Mouse (Mus musculus): ENCODE measurements around the gene Zfp207. TPM values are rescaled to one million over a fixed set of nuclear protein-coding genes. Genes with fewer than 3 reads are reported as not detected.
"Not testable (repeated sequence)": the region's sequence is repeated elsewhere in the genome, so short reads cannot be mapped to it uniquely, and the experiment has no call there.

Zfp207 gene
- total and polyA plus RNA-seq, 3 experiments, result 55.8 to 549 (median 359) TPM

DNA sequence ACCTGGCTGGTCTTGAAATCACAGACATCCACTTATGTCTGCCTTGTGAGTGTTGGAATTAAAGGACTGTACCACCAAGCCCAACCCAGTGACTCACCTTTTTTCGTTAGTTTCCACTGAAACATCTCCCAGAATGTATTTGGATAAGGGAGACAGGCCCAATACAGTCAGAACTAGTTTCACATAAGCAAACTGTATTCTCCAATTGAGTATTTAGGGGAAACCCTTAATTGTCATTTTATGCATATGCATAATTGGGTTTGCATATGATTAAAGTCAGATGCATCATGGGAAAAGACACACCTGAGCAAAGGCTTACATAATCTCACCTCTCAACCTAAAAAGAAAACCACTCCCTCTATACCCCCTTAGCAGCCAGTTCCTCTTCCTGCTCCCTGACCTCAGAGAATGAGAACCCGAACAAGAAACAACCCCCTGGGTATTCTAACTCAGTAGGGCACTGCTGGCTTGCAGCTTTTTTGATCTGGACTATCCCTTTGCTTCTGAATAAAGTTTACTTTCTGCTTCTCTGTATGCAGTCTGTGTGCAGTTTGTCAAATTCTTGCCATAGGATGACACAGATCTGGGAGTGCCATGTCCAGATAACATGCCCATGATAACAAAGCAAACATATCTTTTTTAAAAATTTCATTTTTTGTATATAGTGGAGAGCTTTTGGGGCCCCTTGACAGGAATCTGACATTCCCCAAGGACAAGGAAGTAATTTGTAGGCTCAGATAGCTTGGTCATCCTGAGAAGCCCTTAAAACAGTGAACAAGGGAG, 37.3 kb downstream of the Zfp207 start:
- no peak for ATAC-seq (ENCODE audit: extremely low read depth, insufficient number of reproducible peaks, low FRiP score, poor library complexity, severe bottlenecking)
- no peak for DNase-seq (ENCODE audit: low spot score)
- no peak for TF ChIP-seq GATA2 (IDR thresholded peaks at IDR 0.05; ENCODE audit: borderline replicate concordance, low read depth, low read length)
- peaks cover 25% of the 10 kb centered on the region for H3K4me1 ChIP-seq (ENCODE audit: insufficient read depth, low read depth, low read length)
- no peak overlapping the region for H3K4me3 ChIP-seq (ENCODE audit: low read depth, low read length)
- no peaks in the 10 kb centered on the region for H3K27me3 ChIP-seq (ENCODE audit: insufficient read depth, low read length)
- H3K36me3 ChIP-seq (replicated peaks), result peaks cover 17% of the 10 kb centered on the region
- no peaks in the 10 kb centered on the region; the same call in 1 of the 2 replicates for H3K9me3 ChIP-seq (replicated peaks)

GRCm38 (mm10) chr11:80421421-80422047, 38.5 kb downstream of the Zfp207 start:
- ATAC-seq (ENCODE audit: extremely low read depth, insufficient number of reproducible peaks, low FRiP score, poor library complexity, severe bottlenecking) (no peak), DNase-seq (ENCODE audit: low spot score) (no peak)
- no peak for TF ChIP-seq TAL1 (conservative IDR thresholded peaks at IDR 0.05; ENCODE audit: low read depth, low read length)
- TF ChIP-seq POLR2AphosphoS5 (IDR thresholded peaks at IDR 0.05; ENCODE audit: insufficient replicate concordance, low read depth, low read length), result no peak
- no peak for TF ChIP-seq GATA2 (IDR thresholded peaks at IDR 0.05; ENCODE audit: borderline replicate concordance, low read depth, low read length)
- TF ChIP-seq CTCF (IDR thresholded peaks at IDR 0.05; ENCODE audit: low read depth, low read length), result no peak
- no peak for TF ChIP-seq GATA1 (IDR thresholded peaks at IDR 0.05; ENCODE audit: borderline replicate concordance, low read length)
- Histone ChIP-seq H3K4me3 (ENCODE audit: low read depth, low read length) (no peak overlapping the region), H3K27me3 (ENCODE audit: insufficient read depth, low read length) (no peaks in the 10 kb centered on the region), H3K4me1 (ENCODE audit: insufficient read depth, low read depth, low read length) (peaks cover 26% of the 10 kb centered on the region), H3K36me3 (replicated peaks) (peaks cover 11% of the 10 kb centered on the region), H3K9me3 (replicated peaks) (no peaks in the 10 kb centered on the region; the same call in 1 of the 2 replicates)

GRCm38 (mm10) chr11:80424691-80425090, 41.6 kb downstream of the Zfp207 start:
- Histone ChIP-seq H3K36me3 (replicated peaks) (peaks cover 1% of the 10 kb centered on the region), H3K9me3 (replicated peaks) (no peaks in the 10 kb centered on the region), H3K27me3 (ENCODE audit: insufficient read depth, low read length) (no peaks in the 10 kb centered on the region), H3K4me1 (ENCODE audit: insufficient read depth, low read depth, low read length) (peaks cover 37% of the 10 kb centered on the region), H3K4me3 (ENCODE audit: low read depth, low read length) (no peak overlapping the region)
- TF ChIP-seq CTCF (IDR thresholded peaks at IDR 0.05; ENCODE audit: low read depth, low read length) (no peak), GATA1 (IDR thresholded peaks at IDR 0.05; ENCODE audit: borderline replicate concordance, low read length) (no peak), TAL1 (conservative IDR thresholded peaks at IDR 0.05; ENCODE audit: low read depth, low read length) (no peak), POLR2AphosphoS5 (IDR thresholded peaks at IDR 0.05; ENCODE audit: insufficient replicate concordance, low read depth, low read length) (no peak), GATA2 (IDR thresholded peaks at IDR 0.05; ENCODE audit: borderline replicate concordance, low read depth, low read length) (no peak)
- ATAC-seq (ENCODE audit: extremely low read depth, insufficient number of reproducible peaks, low FRiP score, poor library complexity, severe bottlenecking), result no peak
- no peak for DNase-seq (ENCODE audit: low spot score)

DNA sequence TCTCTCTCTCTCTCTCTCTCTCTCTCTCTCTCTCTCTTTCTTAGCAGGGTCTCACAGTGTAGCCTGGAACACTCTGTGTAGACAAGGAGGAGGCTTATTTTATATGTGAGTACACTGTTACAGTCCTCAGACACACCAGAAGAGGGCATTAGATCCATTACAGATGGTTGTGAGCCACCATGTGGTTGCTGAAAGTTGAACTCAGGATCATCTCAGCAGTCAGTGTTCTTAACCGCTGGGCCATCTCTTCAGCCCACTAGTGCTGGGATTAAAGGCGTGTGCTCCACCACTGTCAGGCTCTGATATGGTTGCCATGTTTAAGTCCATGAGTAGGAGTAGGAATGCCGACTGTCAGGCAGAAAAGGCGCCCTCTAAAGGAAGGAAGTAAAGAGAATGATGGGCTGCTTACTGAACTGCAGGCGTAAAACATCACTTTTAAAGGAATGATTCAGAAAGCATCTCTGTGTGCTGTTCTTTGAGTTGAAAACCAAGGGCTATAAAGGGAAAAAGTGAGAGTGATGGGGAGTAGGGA, 42.2 kb downstream of the Zfp207 start:
- DNase-seq (ENCODE audit: low spot score) (no peak), ATAC-seq (ENCODE audit: extremely low read depth, insufficient number of reproducible peaks, low FRiP score, poor library complexity, severe bottlenecking) (no peak)
- Histone ChIP-seq H3K9me3 (replicated peaks) (no peaks in the 10 kb centered on the region), H3K4me3 (ENCODE audit: low read depth, low read length) (no peak overlapping the region), H3K36me3 (replicated peaks) (no peaks in the 10 kb centered on the region), H3K4me1 (ENCODE audit: insufficient read depth, low read depth, low read length) (peaks cover 36% of the 10 kb centered on the region), H3K27me3 (ENCODE audit: insufficient read depth, low read length) (no peaks in the 10 kb centered on the region)
- TF ChIP-seq GATA2 (IDR thresholded peaks at IDR 0.05; ENCODE audit: borderline replicate concordance, low read depth, low read length) (no peak), TAL1 (conservative IDR thresholded peaks at IDR 0.05; ENCODE audit: low read depth, low read length) (no peak), POLR2AphosphoS5 (IDR thresholded peaks at IDR 0.05; ENCODE audit: insufficient replicate concordance, low read depth, low read length) (no peak), GATA1 (IDR thresholded peaks at IDR 0.05; ENCODE audit: borderline replicate concordance, low read length) (no peak), CTCF (IDR thresholded peaks at IDR 0.05; ENCODE audit: low read depth, low read length) (no peak)

DNA sequence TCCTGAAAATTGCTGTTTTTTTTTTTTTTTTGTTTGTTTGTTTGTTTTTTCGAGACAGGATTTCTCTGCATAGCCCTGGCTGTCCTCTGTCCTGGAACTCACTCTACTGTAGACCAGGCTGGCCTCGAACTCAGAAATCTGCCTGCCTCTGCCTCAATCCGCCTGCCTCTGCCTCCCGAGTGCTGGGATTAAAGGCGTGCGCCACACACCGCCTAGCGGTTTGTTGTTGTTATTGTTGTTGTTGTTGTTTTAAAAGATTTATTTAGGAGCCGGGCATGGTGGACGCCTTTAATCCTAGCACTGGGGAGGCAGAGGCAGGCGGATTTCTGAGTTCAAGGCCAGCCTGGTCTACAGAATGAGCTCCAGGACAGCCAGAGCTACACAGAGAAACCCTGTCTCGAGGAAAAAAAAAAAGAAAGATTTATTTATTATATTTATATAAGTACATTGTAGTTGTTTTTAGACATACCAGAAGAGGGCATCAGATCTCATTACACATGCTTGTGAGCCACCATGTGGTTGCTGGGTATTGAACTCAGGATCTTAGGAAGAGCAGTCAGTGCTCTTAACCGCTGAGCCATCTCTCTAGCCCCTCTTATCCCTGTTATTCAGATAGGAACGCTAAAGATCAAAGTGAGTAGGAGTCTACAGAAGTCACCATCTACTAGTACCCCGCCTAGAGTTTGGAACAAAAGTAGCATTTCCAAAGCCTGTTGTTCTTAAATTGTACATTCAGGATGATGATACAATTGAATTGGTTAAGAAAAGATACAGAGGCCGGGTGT, 43.1 kb downstream of the Zfp207 start:
- not testable (repeated sequence) for H3K27me3 ChIP-seq (ENCODE audit: insufficient read depth, low read length); H3K4me3 ChIP-seq (ENCODE audit: low read depth, low read length); ATAC-seq (ENCODE audit: extremely low read depth, insufficient number of reproducible peaks, low FRiP score, poor library complexity, severe bottlenecking); DNase-seq (ENCODE audit: low spot score); H3K36me3 ChIP-seq (replicated peaks); H3K9me3 ChIP-seq (replicated peaks)
- H3K4me1 ChIP-seq (ENCODE audit: insufficient read depth, low read depth, low read length), result peaks cover 31% of the 10 kb centered on the region

- no peak for TF ChIP-seq GATA1 (IDR thresholded peaks at IDR 0.05; ENCODE audit: borderline replicate concordance, low read length)
- no peak for TF ChIP-seq TAL1 (conservative IDR thresholded peaks at IDR 0.05; ENCODE audit: low read depth, low read length)
- no peak for TF ChIP-seq CTCF (IDR thresholded peaks at IDR 0.05; ENCODE audit: low read depth, low read length)
- TF ChIP-seq POLR2AphosphoS5 (IDR thresholded peaks at IDR 0.05; ENCODE audit: insufficient replicate concordance, low read depth, low read length), result no peak
- no peak for TF ChIP-seq GATA2 (IDR thresholded peaks at IDR 0.05; ENCODE audit: borderline replicate concordance, low read depth, low read length)
- Histone ChIP-seq H3K9me3 (replicated peaks) (no peaks in the 10 kb centered on the region), H3K36me3 (replicated peaks) (peaks cover 17% of the 10 kb centered on the region), H3K27me3 (ENCODE audit: insufficient read depth, low read length) (no peaks in the 10 kb centered on the region), H3K4me1 (ENCODE audit: insufficient read depth, low read depth, low read length) (peaks cover 25% of the 10 kb centered on the region), H3K4me3 (ENCODE audit: low read depth, low read length) (peak within 1 kb of the TSS; percentile 94)
- ATAC-seq (ENCODE audit: extremely low read depth, insufficient number of reproducible peaks, low FRiP score, poor library complexity, severe bottlenecking), result peak; percentile 98
- peak; percentile 96 for DNase-seq (ENCODE audit: low spot score)
Observed at GRCm38 (mm10) chr11:80428381-80429008, 45.4 kb downstream of the Zfp207 start, which contains the start of gene Psmd11. Gene Psmd11, plus strand, starts transcription at chr11:80428615.
